Mouse (Mus musculus) kidney, adult 2 months (tissue): ENCODE measurements at regions not wholly inside any gene's neighbourhood (a gene's known extent, or its start where the extent isn't known, plus 50 kb on each side); places are given as distances from the start of the nearest gene placed in this dataset.

Source experiments
- CTCF ChIP-seq: fragments of 200-500 bp; conservative IDR thresholded peaks from 2 replicates; pipeline ENCODE4 v1.5.1; 2011; ENCODE audit warnings: low read depth, mild to moderate bottlenecking, control low read depth, low read length, moderate library complexity, mixed read lengths; ENCODE audit not compliant: insufficient read depth, insufficient read length
- POLR2A ChIP-seq: fragments of 200-500 bp; IDR thresholded peaks from one replicate; pipeline ENCODE4 v1.6.1; 2011; ENCODE audit warnings: low read depth, low read length, control low read depth

GRCm38 (mm10) chr5:42987710-42988466 lies 245.1 kb upstream of the Cpeb2 start:
- TF ChIP-seq CTCF = no peak
- no peak for TF ChIP-seq POLR2A
